Mouse (Mus musculus): ENCODE data around the gene Atg10.

- TF ChIP-seq CTCF (IDR thresholded peaks at IDR 0.05; ENCODE audit: low read depth) (no peak), EP300 (optimal IDR thresholded peaks at IDR 0.05) (no peak)
These were observed 13.1 kb upstream of the Atg10 start for GRCm38 (mm10) chr13:91236884-91237283.

Measured in stomach, postnatal 0 days (tissue).